Mouse (Mus musculus) megakaryocyte, embryonic 14.5 days (primary cell): ENCODE results near the gene Wdfy3.

Experiments
- FLI1 ChIP-seq: IDR thresholded peaks from 2 replicates; pipeline ENCODE4 v1.6.1; 2012; ENCODE audit warnings: low read length, inconsistent platforms, mixed read lengths
- GATA1 ChIP-seq: IDR thresholded peaks from 3 replicates; pipeline ENCODE4 v1.6.1; 2012; ENCODE audit warnings: mixed read lengths, low read length, inconsistent platforms, borderline replicate concordance

DNA sequence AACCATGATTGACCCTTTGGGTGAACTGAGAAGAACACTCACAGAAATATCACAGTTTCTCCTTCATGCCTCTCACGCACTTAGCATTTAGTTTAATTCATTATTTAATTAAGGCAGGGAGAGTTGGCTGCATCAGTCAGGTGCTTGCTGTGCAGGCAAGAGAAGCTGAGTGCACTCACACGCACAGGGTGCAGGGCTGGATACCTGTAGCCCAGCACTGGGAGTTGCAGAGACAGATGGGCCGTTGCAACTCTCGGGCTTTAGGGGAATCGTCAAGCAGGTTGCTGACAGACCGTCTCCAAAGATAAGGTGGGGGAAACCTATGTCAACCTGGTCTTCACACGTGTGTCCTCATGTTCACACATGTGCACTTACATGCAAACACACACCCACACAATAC lies 42.3 kb upstream of the Wdfy3 start:
- TF ChIP-seq GATA1 (no peak), FLI1 (no peak)
